Mouse (Mus musculus) midbrain, embryonic 16.5 days (tissue): ENCODE measurements at regions not wholly inside any gene's neighbourhood (a gene's known extent, or its start where the extent isn't known, plus 50 kb on each side); places are given as distances from the start of the nearest gene placed in this dataset.

ENCODE experiments used
- ATAC-seq: fragments of 200-750 bp; cut with Nextera tagmentation; 2 replicates; pipeline ENCODE4 v1.8.0; 2017; ENCODE audit warnings: moderate TSS enrichment
- H3K27ac ChIP-seq: fragments of 300-500 bp; sonication (generic); 2 replicates; pipeline ENCODE4 v1.5.1; 2014; ENCODE audit warnings: mild to moderate bottlenecking, low read length, mixed read lengths
- H3K27me3 ChIP-seq: fragments of 300-500 bp; sonication (generic); 2 replicates; pipeline ENCODE4 v1.6.1; 2014; ENCODE audit warnings: low read depth, low read length, mixed read lengths; ENCODE audit not compliant: control insufficient read depth, insufficient read depth
- H3K36me3 ChIP-seq: fragments of 300-500 bp; sonication (generic); 2 replicates; pipeline ENCODE4 v1.6.1; 2014; ENCODE audit warnings: mild to moderate bottlenecking, low read length, moderate library complexity, mixed read lengths; ENCODE audit not compliant: control insufficient read depth, insufficient read depth
- H3K4me1 ChIP-seq: fragments of 300-500 bp; sonication (generic); 2 replicates; pipeline ENCODE4 v1.6.1; 2014; ENCODE audit warnings: mild to moderate bottlenecking, low read length, mixed read lengths; ENCODE audit not compliant: control insufficient read depth, insufficient read depth
- H3K4me2 ChIP-seq: fragments of 300-500 bp; sonication (generic); 2 replicates; pipeline ENCODE4 v1.6.1; 2014; ENCODE audit warnings: mild to moderate bottlenecking, low read length, mixed read lengths
- H3K4me3 ChIP-seq: fragments of 300-500 bp; sonication (generic); 2 replicates; pipeline ENCODE4 v1.5.1; 2014; ENCODE audit warnings: low read depth, mild to moderate bottlenecking, low read length, moderate library complexity, mixed read lengths
- H3K9ac ChIP-seq: fragments of 300-500 bp; sonication (generic); 2 replicates; pipeline ENCODE4 v1.6.1; 2014; ENCODE audit warnings: low read depth, low read length, mixed read lengths
- H3K9me3 ChIP-seq: fragments of 300-500 bp; sonication (generic); replicated peaks from 2 replicates; pipeline ENCODE4 v1.6.1; 2014; ENCODE audit warnings: mild to moderate bottlenecking, low read length, mixed read lengths; ENCODE audit not compliant: control insufficient read depth, poor library complexity, severe bottlenecking
- WGBS: fragments of 180-500 bp; shearing (Covaris S2); extraction: QIAGEN DNeasy Blood & Tissue Kit; methylation state at CpG from one replicate; pipeline ENCODE4 v1.1.7; 2014; 5-methylcytosine and 5-hydroxymethylcytosine counted together

- Histone ChIP-seq H3K4me3 (no peak overlapping the region), H3K9me3 (no peaks in the 10 kb centered on the region), H3K4me2 (no peak overlapping the region), H3K9ac (no peak overlapping the region), H3K36me3 (no peaks in the 10 kb centered on the region), H3K4me1 (no peaks in the 10 kb centered on the region), H3K27ac (no peak overlapping the region), H3K27me3 (no peaks in the 10 kb centered on the region)
- ATAC-seq = no peak
- WGBS = 41% methylated on average over 7 of the region's 7 CpGs
Measured at GRCm38 (mm10) chr14:28664121-28664520, 159.6 kb downstream of the Wnt5a start.

GRCm38 (mm10) chr14:28675476-28675875 lies 170.9 kb downstream of the Wnt5a start:
- Histone ChIP-seq H3K27ac (no peak overlapping the region), H3K9me3 (no peaks in the 10 kb centered on the region), H3K9ac (no peak overlapping the region), H3K36me3 (no peaks in the 10 kb centered on the region), H3K4me3 (no peak overlapping the region), H3K4me2 (no peak overlapping the region), H3K4me1 (no peaks in the 10 kb centered on the region), H3K27me3 (no peaks in the 10 kb centered on the region)
- 60% methylated on average over 5 of the region's 5 CpGs for WGBS
- no peak for ATAC-seq

GRCm38 (mm10) chr14:28699780-28700179 lies 195.2 kb downstream of the Wnt5a start:
- Histone ChIP-seq H3K36me3 (no peaks in the 10 kb centered on the region), H3K4me1 (no peaks in the 10 kb centered on the region), H3K9ac (no peak overlapping the region), H3K9me3 (no peaks in the 10 kb centered on the region), H3K27me3 (no peaks in the 10 kb centered on the region), H3K4me2 (no peak overlapping the region), H3K27ac (no peak overlapping the region; the same call in 1 of the 2 replicates), H3K4me3 (no peak overlapping the region)
- no peak for ATAC-seq
- 57% methylated on average over 2 of the region's 2 CpGs for WGBS

- Histone ChIP-seq H3K27me3 (no peaks in the 10 kb centered on the region), H3K27ac (no peak overlapping the region), H3K4me3 (no peak overlapping the region), H3K4me1 (no peaks in the 10 kb centered on the region), H3K36me3 (no peaks in the 10 kb centered on the region), H3K9me3 (no peaks in the 10 kb centered on the region), H3K4me2 (no peak overlapping the region), H3K9ac (no peak overlapping the region)
- ATAC-seq = no peak
- WGBS = 98% methylated on average over 5 of the region's 5 CpGs
Measured at GRCm38 (mm10) chr14:28704729-28705128, 200.2 kb downstream of the Wnt5a start.

- Histone ChIP-seq H3K4me2 (no peak overlapping the region), H3K4me3 (no peak overlapping the region), H3K4me1 (no peaks in the 10 kb centered on the region), H3K27ac (no peak overlapping the region), H3K9me3 (no peaks in the 10 kb centered on the region), H3K27me3 (no peaks in the 10 kb centered on the region), H3K9ac (no peak overlapping the region), H3K36me3 (no peaks in the 10 kb centered on the region)
- no peak for ATAC-seq
- WGBS = 67% methylated on average over 10 of the region's 10 CpGs
Measured at GRCm38 (mm10) chr14:28714598-28714997, 210.0 kb downstream of the Wnt5a start.

- Histone ChIP-seq H3K9ac (no peak overlapping the region), H3K27ac (no peak overlapping the region), H3K9me3 (no peaks in the 10 kb centered on the region), H3K4me3 (no peak overlapping the region), H3K4me2 (no peak overlapping the region), H3K36me3 (no peaks in the 10 kb centered on the region), H3K27me3 (no peaks in the 10 kb centered on the region), H3K4me1 (no peaks in the 10 kb centered on the region)
- WGBS = 97% methylated on average over 3 of the region's 3 CpGs
- ATAC-seq = no peak
Measured at GRCm38 (mm10) chr14:28720545-28720944, 216.0 kb downstream of the Wnt5a start.

DNA sequence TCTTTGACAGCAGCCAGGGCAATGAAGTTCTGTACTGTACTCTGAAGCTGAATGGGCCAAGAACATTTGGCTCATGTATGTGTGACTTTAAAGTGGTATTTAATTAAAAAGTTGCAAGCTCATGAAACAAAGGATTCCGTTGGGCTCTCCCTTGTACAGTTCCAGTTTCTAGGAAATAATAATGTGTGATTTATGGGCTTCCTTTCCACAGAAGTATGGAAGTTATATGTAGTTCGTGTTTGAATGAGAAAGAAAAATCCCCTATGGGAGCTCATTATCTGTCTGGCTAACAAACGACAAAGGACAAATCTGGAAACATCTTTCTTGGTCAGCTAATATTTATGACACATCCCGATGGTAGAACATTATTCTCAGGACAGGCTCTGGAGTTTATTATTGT lies 221.1 kb downstream of the Wnt5a start:
- WGBS = 80% methylated on average over 4 of the region's 4 CpGs
- no peak for ATAC-seq

DNA sequence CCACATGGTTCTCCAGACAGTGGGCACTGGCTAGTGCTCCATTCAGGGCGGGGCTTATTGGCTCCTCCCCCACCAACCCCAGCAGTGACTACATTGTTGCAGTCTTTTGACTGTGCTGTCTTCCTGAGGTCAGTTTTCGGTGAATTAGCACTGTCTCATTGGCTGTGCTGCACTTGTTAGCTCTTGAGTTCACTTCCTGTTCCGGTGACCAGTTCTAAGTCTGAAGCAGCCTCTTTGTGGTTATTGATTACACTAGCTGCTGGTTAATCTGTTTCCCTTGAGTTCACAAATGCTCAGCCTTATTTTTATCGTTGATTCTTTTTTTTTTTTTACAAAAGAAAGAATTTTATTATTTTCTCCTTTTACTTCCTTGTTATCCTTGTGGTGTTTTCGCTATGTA lies 228.9 kb downstream of the Wnt5a start:
- no peak overlapping the region for H3K27ac ChIP-seq
- no peak overlapping the region for H3K9ac ChIP-seq
- no peak overlapping the region for H3K4me3 ChIP-seq
- no peaks in the 10 kb centered on the region for H3K36me3 ChIP-seq
- no peak overlapping the region for H3K4me2 ChIP-seq
- no peaks in the 10 kb centered on the region for H3K9me3 ChIP-seq
- no peak for ATAC-seq
- no peaks in the 10 kb centered on the region for H3K4me1 ChIP-seq
- WGBS = 76% methylated on average over 5 of the region's 5 CpGs
- H3K27me3 ChIP-seq = no peaks in the 10 kb centered on the region

More for the DNA sequence above, 221.1 kb downstream of the Wnt5a start:
- Histone ChIP-seq H3K9ac (no peak overlapping the region), H3K36me3 (no peaks in the 10 kb centered on the region), H3K9me3 (no peaks in the 10 kb centered on the region), H3K4me1 (no peaks in the 10 kb centered on the region), H3K27me3 (no peaks in the 10 kb centered on the region), H3K27ac (no peak overlapping the region), H3K4me2 (no peak overlapping the region), H3K4me3 (no peak overlapping the region)

DNA sequence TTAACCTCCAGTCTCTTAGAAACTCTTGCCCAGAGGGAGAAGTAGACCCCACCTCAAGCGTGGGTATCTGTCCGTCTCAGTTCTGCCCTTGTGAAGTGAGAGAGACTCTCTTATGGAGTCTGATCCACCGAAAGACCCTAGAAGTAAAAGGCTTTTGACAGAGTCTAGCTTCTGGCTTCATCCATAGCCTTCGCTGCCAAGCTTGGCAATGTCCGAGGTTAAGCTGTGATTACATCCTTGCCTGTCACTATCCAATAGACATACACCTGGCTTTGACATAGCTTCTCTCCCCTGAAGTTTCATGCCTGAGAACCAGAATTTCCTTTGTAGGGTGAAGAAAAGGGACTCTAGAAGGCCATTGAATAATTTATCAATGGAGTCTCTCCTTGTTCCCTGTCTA lies 230.9 kb downstream of the Wnt5a start:
- Histone ChIP-seq H3K27ac (no peak overlapping the region), H3K36me3 (no peaks in the 10 kb centered on the region), H3K9ac (no peak overlapping the region), H3K9me3 (no peaks in the 10 kb centered on the region), H3K4me2 (no peak overlapping the region), H3K4me3 (no peak overlapping the region), H3K4me1 (no peaks in the 10 kb centered on the region), H3K27me3 (no peaks in the 10 kb centered on the region)
- ATAC-seq = no peak
- WGBS = 93% methylated on average over 5 of the region's 5 CpGs

GRCm38 (mm10) chr14:28740076-28740475 lies 235.5 kb downstream of the Wnt5a start:
- Histone ChIP-seq H3K4me3 (no peak overlapping the region), H3K9ac (no peak overlapping the region), H3K4me2 (no peak overlapping the region), H3K27me3 (no peaks in the 10 kb centered on the region), H3K4me1 (no peaks in the 10 kb centered on the region), H3K27ac (no peak overlapping the region), H3K9me3 (no peaks in the 10 kb centered on the region), H3K36me3 (no peaks in the 10 kb centered on the region)
- ATAC-seq = no peak
- WGBS = 86% methylated on average over 1 of the region's 1 CpGs
